Mouse (Mus musculus) heart, postnatal 0 days (tissue): ENCODE measurements at regions not wholly inside any gene's neighbourhood (a gene's known extent, or its start where the extent isn't known, plus 50 kb on each side); places are given as distances from the start of the nearest gene placed in this dataset.
A peak's percentile ranks its signal among the peaks of the same experiment; 100 is the strongest.

ENCODE experiments used
- ATAC-seq: fragments of 200-750 bp; cut with Nextera tagmentation; 2 replicates; pipeline ENCODE4 v1.8.0; 2017; ENCODE audit warnings: low read depth, moderate number of reproducible peaks, moderate library complexity; ENCODE audit not compliant: insufficient read depth
- DNase-seq: peaks from one replicate; pipeline ENCODE4 v3.0.0-alpha.2; 2016; ENCODE audit warnings: low spot score
- H3K27ac ChIP-seq: fragments of 300-500 bp; sonication (generic); 2 replicates; pipeline ENCODE4 v1.5.1; 2014; ENCODE audit warnings: low read depth, mild to moderate bottlenecking
- H3K27me3 ChIP-seq: fragments of 300-500 bp; sonication (generic); 2 replicates; pipeline ENCODE4 v1.6.1; 2014; ENCODE audit warnings: low read length, mixed read lengths; ENCODE audit not compliant: control insufficient read depth, insufficient read depth
- H3K36me3 ChIP-seq: fragments of 300-500 bp; sonication (generic); replicated peaks from 2 replicates; pipeline ENCODE4 v1.6.1; 2014; ENCODE audit warnings: low read length, mixed read lengths; ENCODE audit not compliant: control insufficient read depth, insufficient read depth
- H3K4me1 ChIP-seq: fragments of 300-500 bp; sonication (generic); 2 replicates; pipeline ENCODE4 v1.6.1; 2014; ENCODE audit warnings: antibody characterized with exemption; ENCODE audit not compliant: control insufficient read depth, insufficient read depth
- H3K4me2 ChIP-seq: fragments of 300-500 bp; sonication (generic); 2 replicates; pipeline ENCODE4 v1.6.1; 2014; ENCODE audit warnings: low read depth, mild to moderate bottlenecking, low read length, moderate library complexity
- H3K4me3 ChIP-seq: fragments of 300-500 bp; sonication (generic); 2 replicates; pipeline ENCODE4 v1.5.1; 2014; ENCODE audit warnings: low read depth, low read length
- H3K9ac ChIP-seq: fragments of 300-500 bp; sonication (generic); replicated peaks from 2 replicates; pipeline ENCODE4 v1.6.1; 2014; ENCODE audit warnings: low read depth, low read length, mixed read lengths
- H3K9me3 ChIP-seq: fragments of 300-500 bp; sonication (generic); replicated peaks from 2 replicates; pipeline ENCODE4 v1.6.1; 2016; ENCODE audit warnings: low read length; ENCODE audit not compliant: control insufficient read depth
- CTCF ChIP-seq: IDR thresholded peaks from 2 replicates; pipeline ENCODE4 v1.5.1; 2016; ENCODE audit warnings: antibody characterized with exemption, control low read depth, low read depth
- EP300 ChIP-seq: IDR thresholded peaks from 2 replicates; pipeline ENCODE4 v1.6.1; 2016; ENCODE audit warnings: antibody characterized with exemption, low read depth
- WGBS: fragments of 180-500 bp; shearing (Covaris S2); extraction: QIAGEN DNeasy Blood & Tissue Kit; methylation state at CpG from one replicate; pipeline ENCODE4 v1.1.7; 2014; 5-methylcytosine and 5-hydroxymethylcytosine counted together

DNA sequence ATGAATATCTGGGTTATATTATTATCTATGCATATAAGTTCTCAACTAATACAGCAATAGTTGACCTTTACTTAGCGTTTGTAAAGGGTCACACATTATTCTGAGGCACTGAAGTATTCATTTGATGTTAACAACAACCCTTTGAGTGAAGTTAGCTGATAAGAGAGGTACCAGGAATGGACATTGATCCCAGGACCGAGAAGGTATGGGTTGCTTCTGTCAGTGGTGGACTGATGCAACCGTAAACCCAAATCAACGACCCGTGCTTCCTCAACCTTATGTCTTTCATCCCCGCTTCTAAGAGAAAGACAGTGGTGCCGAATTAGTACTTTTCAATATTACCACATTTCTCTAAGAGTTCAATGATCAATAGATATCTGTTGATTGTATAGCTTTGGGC is 51.3 kb upstream of the Commd8 start:
- no peaks in the 10 kb centered on the region for H3K9me3 ChIP-seq
- 0 out of 2 replicates have a peak overlapping the region, but pooled peaks have one; percentile 9 for H3K27ac ChIP-seq
- ATAC-seq (no peak), DNase-seq (no peak)
- WGBS: 85% methylated on average over 7 of the region's 7 CpGs
- no peak overlapping the region for H3K4me2 ChIP-seq
- no peak for TF ChIP-seq CTCF
- TF ChIP-seq EP300: no peak
- no peak overlapping the region for H3K4me3 ChIP-seq
- H3K4me1 ChIP-seq: peaks cover 8% of the 10 kb centered on the region; the same call in 1 of the 2 replicates
- no peaks in the 10 kb centered on the region for H3K36me3 ChIP-seq
- H3K9ac ChIP-seq: no peak overlapping the region
- no peaks in the 10 kb centered on the region for H3K27me3 ChIP-seq
